Comparison of ENCODE assay signal across 26 mouse cellular contexts in the genomic region with DNA sequence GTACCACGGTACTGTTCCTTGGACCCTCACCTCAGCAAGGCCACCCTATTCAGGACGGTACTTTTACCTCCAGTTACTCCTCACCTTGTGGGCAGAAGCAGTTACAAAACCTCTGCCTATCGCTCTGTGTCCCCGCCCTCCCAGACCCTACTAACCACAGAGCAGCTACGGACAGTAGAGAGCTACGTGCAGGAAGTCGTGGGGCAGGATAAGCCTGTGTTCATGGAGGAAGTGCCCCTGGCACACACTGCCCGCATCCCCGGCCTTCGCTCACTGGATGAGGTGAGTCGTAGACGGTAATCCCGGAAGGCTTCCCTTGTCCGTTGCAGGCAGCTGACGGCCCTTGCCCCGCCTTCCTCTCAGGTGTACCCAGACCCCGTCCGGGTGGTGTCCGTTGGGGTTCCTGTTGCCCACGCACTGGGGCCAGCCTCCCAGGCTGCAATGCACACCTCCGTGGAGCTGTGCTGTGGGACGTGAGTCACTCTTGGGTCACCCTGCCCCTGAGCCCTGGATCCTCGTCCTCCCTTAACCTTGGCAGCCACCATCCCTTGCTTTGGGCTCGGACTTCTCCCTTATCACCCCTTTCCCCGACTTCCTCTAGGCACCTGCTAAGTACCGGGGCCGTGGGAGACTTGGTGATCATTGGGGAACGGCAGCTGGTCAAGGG. TPM values are rescaled to one million over a fixed set of nuclear protein-coding genes. Genes with fewer than 3 reads are reported as not detected.
DNase-seq lines count a peak whose midpoint lies in the region; ATAC-seq lines count a peak whose summit lies in the region.
"Had no signal": no experiment of that assay in that cellular context is flagged by ENCODE, and none has a peak within 500 bp of the region (broad histone marks: within the 10 kb centered on the region; RNA-seq: fewer than 3 reads in every experiment).

No protein-coding gene starts in this region.

- no peak overlapping the region for H3K4me2 ChIP-seq in forebrain, embryonic 11.5 days (ENCODE audit: low read depth, low read length, severe bottlenecking)
- H3K4me2 ChIP-seq: embryonic facial prominence, embryonic 15.5 days; forebrain, embryonic 15.5 days; heart, embryonic 11.5 days; heart, embryonic 15.5 days; hindbrain, embryonic 12.5 days had no signal

- intact Hi-C loops in heart, postnatal 36 days (cut with DNase I) = loop anchor here (2.0 kb wide), 1 partner anchor 125 kb away; no protein-coding TSS in a partner anchor

- no peak overlapping the region for H3K27ac ChIP-seq in forebrain, embryonic 11.5 days (ENCODE audit: low read depth, low read length)
- H3K27ac ChIP-seq: embryonic facial prominence, embryonic 15.5 days; forebrain, embryonic 10.5 days; forebrain, embryonic 15.5 days; heart, adult 2 months; heart, embryonic 15.5 days; hindbrain, embryonic 12.5 days had no signal

- ATAC-seq in granulocyte monocyte progenitor cell, adult 5-6 weeks (replicated peaks; ENCODE audit: poor library complexity, severe bottlenecking) = peak; percentile 74
- no peak for ATAC-seq in forebrain, embryonic 11.5 days (replicated peaks; ENCODE audit: low FRiP score)
- ATAC-seq: hindbrain, embryonic 16.5 days had no signal

- no peak overlapping the region for H3K4me3 ChIP-seq in forebrain, embryonic 11.5 days (ENCODE audit: low read depth, low read length)
- H3K4me3 ChIP-seq: embryonic facial prominence, embryonic 15.5 days; erythroblast, embryonic 14.5 days; forebrain, embryonic 10.5 days; forebrain, embryonic 15.5 days; heart, adult 2 months; heart, embryonic 15.5 days; hindbrain, embryonic 12.5 days had no signal

- 90% methylated on average over 28 of the region's 28 CpGs for WGBS in forebrain, embryonic 11.5 days

- H3K27me3 ChIP-seq in forebrain, embryonic 11.5 days (ENCODE audit: control insufficient read depth, insufficient read depth, low read length) = no peaks in the 10 kb centered on the region
- H3K27me3 ChIP-seq: embryonic facial prominence, embryonic 15.5 days; forebrain, embryonic 15.5 days; heart, embryonic 15.5 days; hindbrain, embryonic 12.5 days had no signal

- DNase-seq in cerebellum, adult 8-10 months = peak; percentile 47
- DNase-seq in cerebellum, adult 11 months = no peak
- DNase-seq in 416B (ENCODE audit: low read depth) = peak; percentile 87
- DNase-seq in MEL-GATA-1-ER (ENCODE audit: extremely low read depth, low read depth) = peak; percentile 77
- DNase-seq in c-Kit-positive CD71-positive TER-119-positive erythroid progenitor cells, embryonic 14.5 days (ENCODE audit: low spot score) = no peak
- DNase-seq in forebrain, embryonic 11.5 days (ENCODE audit: low spot score) = no peak
- no peak for DNase-seq in heart, postnatal 36 days
- DNase-seq: adrenal gland, postnatal 10 days; embryo, embryonic 11 days; gastrocnemius, postnatal 10 days; heart, adult 2 months; heart, postnatal 14 days; kidney, adult 11 months; kidney, adult 9 months had no signal

- H3K4me1 ChIP-seq in forebrain, embryonic 11.5 days (replicated peaks; ENCODE audit: control insufficient read depth, insufficient read depth, low read length) = no peaks in the 10 kb centered on the region

- no peaks in the 10 kb centered on the region for H3K9me3 ChIP-seq in forebrain, embryonic 11.5 days (ENCODE audit: control insufficient read depth, low read length)
- H3K9me3 ChIP-seq: embryonic facial prominence, embryonic 15.5 days; forebrain, embryonic 10.5 days; forebrain, embryonic 15.5 days; G1E; heart, embryonic 15.5 days; hindbrain, embryonic 12.5 days had no signal

- no peak overlapping the region for H3K9ac ChIP-seq in forebrain, embryonic 11.5 days (ENCODE audit: low read length)
- H3K9ac ChIP-seq: embryonic facial prominence, embryonic 15.5 days; forebrain, embryonic 15.5 days; heart, embryonic 15.5 days; hindbrain, embryonic 12.5 days had no signal

- H3K36me3 ChIP-seq in forebrain, embryonic 11.5 days (ENCODE audit: control insufficient read depth, insufficient read depth, low read length) = no peaks in the 10 kb centered on the region

RNA-seq across cellular contexts. Expression of gene Tcte1, which starts 5.6 kb away (rescaled TPM):
- not detected in 2 replicates for total RNA-seq in granulocyte monocyte progenitor cell, adult 5-6 weeks (2014; fragmentation: Nextera tagmentation)
- total RNA-seq in granulocyte monocyte progenitor cell, adult 5-6 weeks (2017) = not detected in 2 replicates
- polyA plus RNA-seq in forebrain, embryonic 11.5 days (2014; fragmentation: Nextera tagmentation; extraction: Ambion mirVana) = 0.95 and 2.0 TPM in 2 replicates
- not detected for total RNA-seq in heart, postnatal 36 days (2021)
- total RNA-seq: adrenal gland, postnatal 10 days; adrenal gland, postnatal 4 days; G1E; gastrocnemius, postnatal 10 days; gastrocnemius, postnatal 4 days; heart, adult 2 months had no signal
- polyA plus RNA-seq: erythroblast, embryonic 14.5 days; G1E had no signal

RNA-seq across cellular contexts. Expression of gene Aars2, which starts 11.0 kb away (rescaled TPM):
- total RNA-seq in granulocyte monocyte progenitor cell, adult 5-6 weeks (2014; fragmentation: Nextera tagmentation) = 5.5 and 7.3 TPM in 2 replicates
- total RNA-seq in granulocyte monocyte progenitor cell, adult 5-6 weeks (2017) = 8.3 and 12.1 TPM in 2 replicates
- polyA plus RNA-seq in forebrain, embryonic 11.5 days (2014; fragmentation: Nextera tagmentation; extraction: Ambion mirVana) = 24.6 and 25.2 TPM in 2 replicates
- total RNA-seq in heart, postnatal 36 days (2021) = 10 to 100 TPM; 19.4 to 19.6 TPM

RNA-seq across cellular contexts. Expression of gene Tmem151b, which starts 31.8 kb away (rescaled TPM):
- not detected in 2 replicates for total RNA-seq in granulocyte monocyte progenitor cell, adult 5-6 weeks (2014; fragmentation: Nextera tagmentation)
- not detected in 2 replicates for total RNA-seq in granulocyte monocyte progenitor cell, adult 5-6 weeks (2017)
- polyA plus RNA-seq in forebrain, embryonic 11.5 days (2014; fragmentation: Nextera tagmentation; extraction: Ambion mirVana) = 8.2 and 9.1 TPM in 2 replicates
- under 1 TPM in 1 of 2 experiments, not detected in 1; 0.08 TPM for total RNA-seq in heart, postnatal 36 days (2021)
- polyA plus RNA-seq: erythroblast, embryonic 14.5 days; G1E had no signal

RNA-seq across cellular contexts. Expression of gene Nfkbie, which starts 37.8 kb away (rescaled TPM):
- total RNA-seq in granulocyte monocyte progenitor cell, adult 5-6 weeks (2014; fragmentation: Nextera tagmentation) = 4.6 and 7.8 TPM in 2 replicates
- total RNA-seq in granulocyte monocyte progenitor cell, adult 5-6 weeks (2017) = 4.9 and 6.0 TPM in 2 replicates
- polyA plus RNA-seq in forebrain, embryonic 11.5 days (2014; fragmentation: Nextera tagmentation; extraction: Ambion mirVana) = 5.9 and 6.0 TPM in 2 replicates
- 1 to 10 TPM; 1.4 to 1.5 TPM for total RNA-seq in heart, postnatal 36 days (2021)

RNA-seq across cellular contexts. Expression of gene Spats1, which starts 42.5 kb away (rescaled TPM):
- total RNA-seq in granulocyte monocyte progenitor cell, adult 5-6 weeks (2014; fragmentation: Nextera tagmentation) = not detected in 2 replicates
- total RNA-seq in granulocyte monocyte progenitor cell, adult 5-6 weeks (2017) = 0.10 TPM in 1 of 2 replicates, not detected in the other
- polyA plus RNA-seq in forebrain, embryonic 11.5 days (2014; fragmentation: Nextera tagmentation; extraction: Ambion mirVana) = 1.0 and 1.2 TPM in 2 replicates
- under 1 TPM in 1 of 2 experiments, not detected in 1; 0.27 TPM for total RNA-seq in heart, postnatal 36 days (2021)
- polyA plus RNA-seq: erythroblast, embryonic 14.5 days; G1E; heart, adult 2 months had no signal

Comparison
In these comparisons a context has a peak if more than half of its experiments do, and no peak if none do; other contexts are left out.
1. DNase-seq: peak in cerebellum, adult 8-10 months (single experiment), 416B (single experiment) and MEL-GATA-1-ER (single experiment); none in cerebellum, adult 11 months (single experiment), c-Kit-positive CD71-positive TER-119-positive erythroid progenitor cells, embryonic 14.5 days (single experiment), forebrain, embryonic 11.5 days (single experiment) and heart, postnatal 36 days (0 of 2).